Mouse (Mus musculus) kidney, adult 11 months (tissue): ENCODE data around the gene Pnpla1.
"Not testable (repeated sequence)": the region's sequence is repeated elsewhere in the genome, so short reads cannot be mapped to it uniquely, and the experiment has no call there.

Experiments
- DNase-seq: peaks from one replicate; pipeline ENCODE4 v3.0.0; 2022

The Pnpla1 gene

GRCm38 (mm10) chr17:28858205-28858604, at the start of gene Pnpla1:
Pnpla1 (plus strand) TSS chr17:28858411.
- DNase-seq, result no peak

- DNase-seq, result no peak
Observed at GRCm38 (mm10) chr17:28808714-28809113, 49.5 kb upstream of the Pnpla1 start.

GRCm38 (mm10) chr17:28809175-28809831, 48.9 kb upstream of the Pnpla1 start:
- DNase-seq, result no peak

- peak; percentile 64 for DNase-seq
Observed at GRCm38 (mm10) chr17:28812345-28812744, 45.9 kb upstream of the Pnpla1 start.

- peak; percentile 61 for DNase-seq
Observed at GRCm38 (mm10) chr17:28814529-28815097, 43.6 kb upstream of the Pnpla1 start.

- no peak for DNase-seq
Observed at GRCm38 (mm10) chr17:28815384-28816004, 42.7 kb upstream of the Pnpla1 start.

GRCm38 (mm10) chr17:28816326-28816725, 41.9 kb upstream of the Pnpla1 start:
- not testable (repeated sequence) for DNase-seq

GRCm38 (mm10) chr17:28816875-28817811, 41.1 kb upstream of the Pnpla1 start:
- DNase-seq, result peak; percentile 19

- no peak for DNase-seq
Observed at GRCm38 (mm10) chr17:28820189-28820588, 38.0 kb upstream of the Pnpla1 start.

- no peak for DNase-seq
Observed at GRCm38 (mm10) chr17:28823004-28823745, 35.0 kb upstream of the Pnpla1 start.

- DNase-seq, result no peak
Observed at GRCm38 (mm10) chr17:28823749-28824148, 34.5 kb upstream of the Pnpla1 start.

- no peak for DNase-seq
Observed at GRCm38 (mm10) chr17:28824896-28825295, 33.3 kb upstream of the Pnpla1 start.

GRCm38 (mm10) chr17:28825359-28826041, 32.7 kb upstream of the Pnpla1 start:
- no peak for DNase-seq

GRCm38 (mm10) chr17:28827665-28828231, 30.5 kb upstream of the Pnpla1 start:
- no peak for DNase-seq

GRCm38 (mm10) chr17:28829120-28829519, 29.1 kb upstream of the Pnpla1 start:
- DNase-seq, result no peak

GRCm38 (mm10) chr17:28831065-28831464, 27.1 kb upstream of the Pnpla1 start:
- no peak for DNase-seq

GRCm38 (mm10) chr17:28832040-28832439, 26.2 kb upstream of the Pnpla1 start:
- DNase-seq, result no peak

GRCm38 (mm10) chr17:28832875-28833274, 25.3 kb upstream of the Pnpla1 start:
- no peak for DNase-seq

- peak; percentile 35 for DNase-seq
Observed at GRCm38 (mm10) chr17:28834676-28835075, 23.5 kb upstream of the Pnpla1 start.

GRCm38 (mm10) chr17:28837840-28838239, 20.4 kb upstream of the Pnpla1 start:
- DNase-seq, result no peak

- not testable (repeated sequence) for DNase-seq
Observed at GRCm38 (mm10) chr17:28841947-28842346, 16.3 kb upstream of the Pnpla1 start.
